Comparison of ENCODE assay signal across 10 mouse cellular contexts in genomic region chr6:86086851-86087571, GRCm38 (mm10). TPM values are rescaled to one million over a fixed set of nuclear protein-coding genes. Genes with fewer than 3 reads are reported as not detected.
DNase-seq lines count a peak whose midpoint lies in the region; ATAC-seq lines count a peak whose summit lies in the region.
"Had no signal": no experiment of that assay in that cellular context is flagged by ENCODE, and none has a peak within 500 bp of the region (broad histone marks: within the 10 kb centered on the region; RNA-seq: fewer than 3 reads in every experiment).

No protein-coding gene starts in this region.

- H3K27ac ChIP-seq in heart, embryonic 10.5 days, result no peak overlapping the region
- H3K27ac ChIP-seq: liver, embryonic 15.5 days had no signal

- WGBS in heart, embryonic 10.5 days, result 64% methylated on average over 9 of the region's 9 CpGs

- DNase-seq in heart, adult 11 months, result peak; percentile 94
- no peak for DNase-seq in heart, embryonic 10.5 days (ENCODE audit: low spot score)
- peak; percentile 42 for DNase-seq in adrenal gland, postnatal 14 days
- peak; percentile 46 to 55 for DNase-seq in heart, postnatal 14 days
- DNase-seq in left cerebral cortex, postnatal 14 days (ENCODE audit: low spot score in 2 of 2), result peak; percentile 90 to 95
- peak; percentile 81 for DNase-seq in right cerebral cortex, postnatal 4 days
- DNase-seq in spleen, postnatal 10 days (ENCODE audit: low spot score in 2 of 2), result no peak

- intact Hi-C loops in heart, postnatal 14 days (cut with DNase I), result no loop called here
- intact Hi-C loops in left cerebral cortex, postnatal 14 days (cut with DNase I), result loop anchor here (5.0 kb wide), 1 partner anchor 40 kb away; no protein-coding TSS in a partner anchor

- H3K4me1 ChIP-seq in heart, embryonic 10.5 days, result no peaks in the 10 kb centered on the region

- H3K9me3 ChIP-seq in heart, embryonic 10.5 days, result no peaks in the 10 kb centered on the region
- H3K9me3 ChIP-seq: liver, embryonic 15.5 days had no signal

- H3K4me3 ChIP-seq in heart, embryonic 10.5 days, result no peak overlapping the region
- H3K4me3 ChIP-seq: erythroblast, embryonic 14.5 days; liver, embryonic 15.5 days had no signal

- ATAC-seq in megakaryocyte, adult 5-6 weeks (ENCODE audit: poor library complexity, severe bottlenecking), result no peak

- no peaks in the 10 kb centered on the region for H3K36me3 ChIP-seq in heart, embryonic 10.5 days

- no peaks in the 10 kb centered on the region for H3K27me3 ChIP-seq in heart, embryonic 10.5 days (ENCODE audit: insufficient read depth, poor library complexity, severe bottlenecking)
- H3K27me3 ChIP-seq: liver, embryonic 15.5 days had no signal

RNA-seq across cellular contexts. Expression of gene Add2, which starts 58.5 kb away (rescaled TPM):
- 12.1 and 16.0 TPM in 2 replicates for polyA plus RNA-seq in heart, embryonic 10.5 days (2016; fragmentation: Nextera tagmentation; extraction: Ambion mirVana)
- total RNA-seq in adrenal gland, postnatal 14 days (2021), result 5.2 and 6.1 TPM in 2 replicates
- 1 to 10 TPM in 1 of 2 experiments, under 1 TPM in 1; 0.68 to 1.0 TPM for total RNA-seq in heart, postnatal 14 days (2021)
- 100 to 1,000 TPM; 225 to 236 TPM for total RNA-seq in left cerebral cortex, postnatal 14 days (2021)
- 1.0 and 2.1 TPM in 2 replicates for total RNA-seq in megakaryocyte, adult 5-6 weeks (2015)
- total RNA-seq in megakaryocyte, adult 5-6 weeks (2017), result 2.4 and 3.1 TPM in 2 replicates

Comparison
In these comparisons a context has a peak if more than half of its experiments do, and no peak if none do; other contexts are left out.
1. DNase-seq: peak in heart, adult 11 months (single experiment), adrenal gland, postnatal 14 days (single experiment), heart, postnatal 14 days (2 of 2), left cerebral cortex, postnatal 14 days (2 of 2) and right cerebral cortex, postnatal 4 days (single experiment); none in heart, embryonic 10.5 days (single experiment) and spleen, postnatal 10 days (0 of 2).
2. RNA of gene Add2, which starts 58.5 kb away (total RNA-seq): 225 to 236 TPM in left cerebral cortex, postnatal 14 days; 5.2 to 6.1 TPM in adrenal gland, postnatal 14 days, 1.0 to 3.1 TPM in megakaryocyte, adult 5-6 weeks and 0.68 to 1.0 TPM in heart, postnatal 14 days; every median in the first group is over 10 times any median in the second.